Mouse (Mus musculus) c-Kit-positive CD71-positive TER-119-negative erythroid progenitor cells, embryonic 14.5 days (primary cell): ENCODE measurements around the gene Add3.

Source experiments
- DNase-seq: peaks from one replicate; pipeline ENCODE4 v3.0.0-alpha.2; 2013; ENCODE audit warnings: low read depth

Gene Add3

GRCm38 (mm10) chr19:53193964-53194582, 53.8 kb downstream of the Add3 start:
- DNase-seq, result no peak

DNA sequence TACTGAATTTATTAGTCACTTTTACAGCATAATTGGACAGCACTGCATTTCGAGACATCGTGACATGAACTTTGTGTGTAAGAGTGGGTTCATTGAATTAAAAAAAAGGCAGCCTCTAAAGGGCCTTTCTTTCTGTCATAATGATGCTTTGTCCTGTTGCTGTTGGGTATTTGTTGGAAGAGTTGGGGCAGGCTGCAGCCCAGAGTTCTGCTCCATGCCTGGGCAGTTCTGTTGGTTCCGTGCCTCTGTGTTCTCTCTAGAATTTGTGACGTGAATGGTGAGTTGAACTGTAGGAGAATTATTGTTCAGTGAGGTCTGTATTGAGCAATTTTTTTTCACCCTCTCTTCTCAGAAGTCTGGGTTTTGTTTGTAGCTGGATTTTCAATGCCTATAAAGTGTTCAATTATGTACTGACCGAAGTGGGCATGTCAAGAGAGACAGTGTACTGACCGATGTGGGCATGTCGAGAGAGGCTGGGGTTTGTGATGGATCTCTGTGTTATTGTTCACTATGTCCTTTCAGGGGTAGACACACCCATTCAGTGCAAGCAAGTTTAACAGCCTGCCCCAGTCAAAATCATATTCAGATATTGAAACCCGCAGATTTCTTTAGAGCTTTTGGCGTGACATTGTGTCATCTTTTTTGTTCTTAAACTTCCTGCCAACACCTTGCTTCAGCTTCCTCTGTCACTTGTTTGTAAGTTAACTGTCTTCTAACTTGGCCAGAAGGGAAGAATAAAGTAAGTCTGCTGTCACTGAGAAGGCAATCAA, 54.7 kb downstream of the Add3 start:
- no peak for DNase-seq

GRCm38 (mm10) chr19:53196961-53197360, 56.7 kb downstream of the Add3 start:
- no peak for DNase-seq

DNA sequence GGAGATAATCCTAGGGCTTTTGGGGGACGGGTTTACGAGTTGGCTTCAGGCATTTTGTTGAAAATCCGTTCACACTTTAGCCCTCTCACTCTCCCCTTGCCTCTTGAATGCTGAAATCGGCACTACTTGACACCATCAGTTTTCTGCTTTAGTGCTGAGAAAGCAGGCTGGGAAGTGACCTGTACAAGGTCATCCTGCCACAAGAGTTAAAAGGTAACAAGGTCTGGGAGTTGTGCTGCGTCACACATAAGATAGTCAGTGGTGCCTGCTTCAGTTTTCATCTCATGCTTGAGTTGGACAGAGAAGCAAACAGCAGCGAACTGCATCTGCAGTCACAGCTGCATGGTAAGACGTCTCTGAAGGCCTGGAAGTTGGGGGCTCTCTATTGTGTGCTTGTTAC, 57.5 kb downstream of the Add3 start:
- DNase-seq, result no peak

GRCm38 (mm10) chr19:53198706-53199572, 58.7 kb downstream of the Add3 start:
- no peak for DNase-seq

GRCm38 (mm10) chr19:53199711-53200110, 59.5 kb downstream of the Add3 start:
- no peak for DNase-seq

GRCm38 (mm10) chr19:53202116-53202515, 61.9 kb downstream of the Add3 start:
- no peak for DNase-seq

GRCm38 (mm10) chr19:53206986-53207385, 66.7 kb downstream of the Add3 start:
- DNase-seq, result no peak

- DNase-seq, result no peak
Observed at GRCm38 (mm10) chr19:53208830-53209229, 68.6 kb downstream of the Add3 start.

GRCm38 (mm10) chr19:53210251-53210650, 70.0 kb downstream of the Add3 start:
- no peak for DNase-seq

- no peak for DNase-seq
Observed at GRCm38 (mm10) chr19:53215352-53215751, 75.1 kb downstream of the Add3 start.

DNA sequence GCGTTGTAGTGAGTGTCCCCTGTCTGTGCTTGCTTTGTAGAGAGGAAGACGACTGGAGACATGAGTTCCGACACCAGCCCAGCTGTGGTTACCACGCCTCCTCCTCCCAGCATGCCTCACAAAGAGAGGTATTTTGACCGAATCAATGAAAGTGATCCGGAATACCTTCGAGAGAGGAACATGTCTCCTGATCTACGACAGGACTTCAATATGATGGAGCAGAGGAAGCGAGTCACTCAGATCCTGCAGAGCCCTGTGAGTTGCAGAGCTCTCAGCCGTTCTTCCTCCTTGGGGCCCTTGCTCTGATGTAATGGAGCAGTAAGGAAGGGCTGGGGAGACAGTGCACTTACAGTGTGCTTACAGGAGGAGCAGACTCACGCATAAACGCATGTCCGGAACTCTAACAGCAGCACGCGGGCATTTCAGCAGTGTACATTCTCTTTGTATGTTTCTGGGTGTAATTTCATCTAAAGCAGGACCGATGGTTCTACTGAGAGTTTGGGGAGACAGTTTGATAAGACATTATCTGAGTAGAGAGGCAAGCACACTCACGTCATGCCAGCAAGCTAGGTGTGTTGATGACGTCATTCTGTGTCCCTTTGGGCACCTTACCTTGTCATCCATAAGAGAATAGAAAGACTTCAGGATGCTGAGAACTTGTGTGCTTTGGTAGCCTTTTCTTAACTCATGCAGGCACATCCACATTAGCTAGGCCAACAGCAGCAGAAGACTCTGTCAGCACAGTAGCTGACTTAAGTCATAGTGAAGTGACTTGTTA, 76.7 kb downstream of the Add3 start:
- no peak for DNase-seq

DNA sequence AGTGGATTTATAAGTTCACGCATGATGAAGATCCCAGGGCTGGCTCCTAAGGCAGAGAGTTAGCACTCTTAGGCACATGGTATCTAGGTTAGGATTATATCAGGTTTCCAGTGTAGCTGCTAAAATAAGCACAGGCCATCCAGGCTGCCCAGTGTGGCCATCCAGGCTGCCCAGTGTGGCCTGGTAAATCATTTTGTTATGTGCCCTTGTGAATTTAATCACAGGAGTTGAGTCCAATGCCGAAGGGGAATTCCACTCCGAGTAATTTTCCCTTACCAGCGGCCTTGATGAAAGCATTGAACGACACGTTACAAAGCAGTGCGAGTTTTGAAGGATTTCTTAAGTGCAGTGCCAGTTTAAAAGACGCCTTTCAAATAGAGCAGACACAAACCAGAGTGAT, 77.6 kb downstream of the Add3 start:
- DNase-seq, result no peak

DNA sequence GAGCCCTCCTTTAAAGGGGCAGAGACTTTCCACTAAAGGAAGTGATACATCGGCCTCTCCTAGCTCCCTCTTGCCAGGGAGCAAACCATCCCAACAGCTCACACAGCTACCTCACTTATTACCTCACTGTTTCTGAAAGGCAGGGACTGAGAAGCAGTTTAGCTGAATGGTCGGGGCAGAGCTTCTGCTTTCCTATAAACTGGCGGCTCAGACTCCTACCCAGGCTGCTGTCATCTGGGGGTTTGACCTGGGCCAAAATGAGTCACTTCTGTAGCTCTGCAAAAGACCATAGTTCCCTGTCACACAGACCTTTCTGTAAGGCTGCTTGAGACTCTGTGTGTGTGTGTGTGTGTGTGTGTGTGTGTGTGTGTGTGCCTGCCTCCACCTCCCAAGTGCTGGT, 79.1 kb downstream of the Add3 start:
- DNase-seq, result no peak

DNA sequence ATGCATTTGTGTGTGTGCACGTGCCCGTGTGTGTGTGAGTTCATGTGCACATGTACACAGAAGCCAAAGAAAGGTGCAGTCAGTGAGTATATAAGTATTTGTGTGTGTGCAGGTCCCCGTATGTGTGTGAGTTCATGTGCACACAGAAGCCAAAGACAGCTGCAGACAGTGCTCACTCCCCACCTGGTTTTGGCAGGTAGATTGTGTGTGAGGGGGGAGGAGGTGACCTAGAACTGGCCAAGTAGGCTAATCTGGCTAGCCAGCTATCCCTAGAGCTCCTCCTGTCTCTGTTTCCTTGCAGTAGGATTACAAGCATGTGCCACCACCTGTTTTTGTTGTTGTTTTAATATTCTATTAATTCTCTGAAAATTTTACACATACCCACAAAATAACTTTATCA, 80.9 kb downstream of the Add3 start:
- DNase-seq, result no peak

DNA sequence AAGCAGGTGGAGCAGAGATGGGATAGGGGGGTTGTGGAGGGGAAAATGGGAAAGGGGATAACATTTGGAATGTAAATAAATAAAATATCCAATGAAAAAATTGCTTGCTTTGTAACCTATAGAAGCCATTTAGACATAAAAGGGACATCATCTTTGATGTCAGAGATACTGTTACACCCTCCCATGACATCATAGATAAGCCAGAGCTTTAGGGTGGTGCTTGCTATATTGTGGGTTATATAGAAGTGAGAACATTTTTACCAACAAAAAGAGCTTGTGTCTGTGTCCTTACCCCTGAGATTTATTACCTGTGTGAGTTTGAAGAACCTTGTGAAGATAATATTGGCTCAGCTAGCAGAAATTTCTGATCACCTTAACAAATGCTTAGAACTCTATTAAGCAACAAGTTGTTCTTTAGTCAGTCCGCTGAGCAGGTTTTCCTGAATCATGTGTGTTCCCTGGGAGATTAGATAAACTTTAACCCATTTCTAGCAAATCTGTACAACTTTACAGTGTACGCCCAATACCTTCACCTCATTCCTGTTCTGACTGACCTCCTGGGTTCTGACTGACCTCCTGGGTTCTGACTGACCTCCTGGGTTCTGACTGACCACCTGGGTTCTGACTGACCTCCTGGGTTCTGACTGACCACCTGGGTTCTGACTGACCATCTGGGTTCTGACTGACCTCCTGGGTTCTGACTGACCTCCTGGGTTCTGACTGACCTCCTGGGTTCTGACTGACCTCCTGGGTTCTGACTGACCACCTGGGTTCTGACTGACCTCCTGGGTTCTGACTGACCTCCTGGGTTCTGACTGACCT, 85.2 kb downstream of the Add3 start:
- DNase-seq, result peak; percentile 11

- no peak for DNase-seq
Observed at GRCm38 (mm10) chr19:53226651-53227050, 86.4 kb downstream of the Add3 start.

DNA sequence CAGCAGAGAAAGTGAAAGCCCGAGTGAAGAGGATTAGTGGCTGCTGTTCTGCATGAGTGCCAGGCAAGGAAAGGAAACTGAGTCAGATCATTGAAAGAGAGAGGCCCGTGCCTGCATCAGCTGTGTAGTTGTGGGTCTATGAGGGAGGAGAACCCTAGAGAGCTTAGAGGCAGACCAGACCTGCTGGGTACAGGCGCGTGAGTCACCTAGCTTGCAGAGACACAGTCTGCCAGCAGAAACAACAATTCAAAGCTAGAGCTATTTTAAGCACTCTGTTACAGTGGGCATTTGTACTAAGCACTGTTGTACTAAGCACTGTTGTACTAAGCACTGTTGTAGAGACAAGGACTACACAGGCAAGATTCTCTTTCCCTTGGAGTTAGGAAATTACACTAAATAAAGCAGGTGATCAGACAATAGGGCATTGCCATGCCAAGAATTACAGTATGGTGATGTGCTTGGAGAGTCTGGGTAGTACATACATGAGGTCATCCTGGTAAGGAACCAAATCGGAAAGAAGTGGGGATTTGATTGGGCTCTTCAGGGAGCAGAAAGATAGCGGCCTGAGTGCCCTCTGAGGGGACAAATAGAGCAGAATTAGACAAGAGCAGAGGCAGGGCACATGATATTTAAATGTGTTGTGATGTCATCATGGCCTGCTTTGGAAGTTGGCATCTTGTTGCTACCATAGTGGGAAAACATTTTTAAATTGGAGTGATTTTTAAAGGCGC, 88.0 kb downstream of the Add3 start:
- no peak for DNase-seq

- no peak for DNase-seq
Observed at GRCm38 (mm10) chr19:53230942-53231815, 90.9 kb downstream of the Add3 start.
